Comparison of ENCODE assay signal across 21 mouse cellular contexts in the genomic region with DNA sequence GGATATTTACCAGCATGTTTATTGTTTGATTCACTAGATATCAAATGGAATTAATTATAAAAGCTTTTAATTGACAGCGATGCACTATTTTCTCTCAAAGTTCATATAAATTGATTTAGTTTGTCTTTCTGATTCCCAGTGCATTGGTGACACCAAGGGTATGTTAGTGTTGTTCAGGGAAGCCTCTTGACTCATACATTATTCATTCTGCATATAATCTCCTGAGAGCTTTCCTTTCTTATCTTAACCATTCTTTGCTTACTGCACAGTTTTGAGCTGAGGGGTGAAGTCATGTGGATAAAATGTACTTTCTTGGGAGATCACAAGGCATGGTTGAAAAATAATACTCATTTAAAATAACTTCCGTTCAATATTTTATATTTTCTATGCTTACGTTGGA.
"Had no signal": no experiment of that assay in that cellular context is flagged by ENCODE, and none has a peak within 500 bp of the region (broad histone marks: within the 10 kb centered on the region; RNA-seq: fewer than 3 reads in every experiment).

No protein-coding gene starts in this region.

- DNase-seq: kidney, adult 11 months; kidney, adult 8-10 months; kidney, postnatal 10 days; kidney, postnatal 36 days; layer of hippocampus, postnatal 36 days; liver; lung, adult 18-20 months; lung, postnatal 10 days; lung, postnatal 36 days; thymus, adult 18-20 months; thymus, postnatal 36 days had no signal

- H3K4me1 ChIP-seq: intestine, embryonic 15.5 days; kidney, embryonic 15.5 days; limb, embryonic 10.5 days; limb, embryonic 13.5 days; liver, embryonic 12.5 days; liver, embryonic 15.5 days; lung, embryonic 15.5 days; neural tube, embryonic 13.5 days had no signal

- ATAC-seq: intestine, embryonic 15.5 days; liver, embryonic 12.5 days had no signal

- H3K9me3 ChIP-seq: intestine, embryonic 15.5 days; kidney, embryonic 15.5 days; limb, embryonic 10.5 days; limb, embryonic 13.5 days; liver, embryonic 12.5 days; liver, embryonic 15.5 days; lung, embryonic 15.5 days; neural tube, embryonic 13.5 days had no signal

- H3K27ac ChIP-seq: intestine, embryonic 15.5 days; kidney, embryonic 15.5 days; left cerebral cortex, adult 2 months; limb, embryonic 10.5 days; limb, embryonic 13.5 days; liver, embryonic 12.5 days; liver, embryonic 15.5 days; lung, embryonic 15.5 days; neural tube, embryonic 13.5 days had no signal

- H3K4me2 ChIP-seq: intestine, embryonic 15.5 days; kidney, embryonic 15.5 days; limb, embryonic 13.5 days; liver, embryonic 12.5 days; liver, embryonic 15.5 days; lung, embryonic 15.5 days; neural tube, embryonic 13.5 days had no signal

- H3K9ac ChIP-seq: intestine, embryonic 15.5 days; kidney, embryonic 15.5 days; limb, embryonic 13.5 days; liver, embryonic 12.5 days; liver, embryonic 15.5 days; lung, embryonic 15.5 days; neural tube, embryonic 13.5 days had no signal

- H3K36me3 ChIP-seq: intestine, embryonic 15.5 days; kidney, embryonic 15.5 days; limb, embryonic 10.5 days; limb, embryonic 13.5 days; liver, embryonic 12.5 days; liver, embryonic 15.5 days; lung, embryonic 15.5 days; neural tube, embryonic 13.5 days had no signal

- H3K4me3 ChIP-seq: intestine, embryonic 15.5 days; kidney, embryonic 15.5 days; left cerebral cortex, adult 2 months; limb, embryonic 10.5 days; limb, embryonic 13.5 days; liver, embryonic 12.5 days; liver, embryonic 15.5 days; lung, embryonic 15.5 days; myocyte; neural tube, embryonic 13.5 days had no signal

- H3K27me3 ChIP-seq: intestine, embryonic 15.5 days; kidney, embryonic 15.5 days; limb, embryonic 13.5 days; liver, embryonic 12.5 days; liver, embryonic 15.5 days; lung, embryonic 15.5 days; neural tube, embryonic 13.5 days had no signal
